Mouse (Mus musculus) embryo, embryonic 9.5 days (tissue): Measurements from ENCODE around the gene Nell2.

ENCODE experiments used
- DNase-seq: peaks from one replicate; pipeline ENCODE4 v3.0.0-alpha.2; 2017; ENCODE audit errors: extremely low spot score

Nell2 gene

GRCm38 (mm10) chr15:95476440-95476839, 51.9 kb downstream of the Nell2 start:
- DNase-seq = no peak

- no peak for DNase-seq
These were observed 54.4 kb downstream of the Nell2 start for GRCm38 (mm10) chr15:95473976-95474375.

GRCm38 (mm10) chr15:95467195-95467594, 61.2 kb downstream of the Nell2 start:
- DNase-seq = no peak

- DNase-seq = no peak
These were observed 68.3 kb downstream of the Nell2 start for GRCm38 (mm10) chr15:95460041-95460566.

- no peak for DNase-seq
These were observed 83.8 kb downstream of the Nell2 start for GRCm38 (mm10) chr15:95444586-95444985.

- DNase-seq = no peak
These were observed 90.6 kb downstream of the Nell2 start for GRCm38 (mm10) chr15:95437740-95438139.

- DNase-seq = no peak
These were observed 92.1 kb downstream of the Nell2 start for GRCm38 (mm10) chr15:95436261-95436660.

GRCm38 (mm10) chr15:95431156-95431799, 97.1 kb downstream of the Nell2 start:
- DNase-seq = no peak

- DNase-seq = no peak
These were observed 98.4 kb downstream of the Nell2 start for GRCm38 (mm10) chr15:95430000-95430399.

GRCm38 (mm10) chr15:95428003-95428663, 100.2 kb downstream of the Nell2 start:
- no peak for DNase-seq

GRCm38 (mm10) chr15:95425085-95425484, 103.3 kb downstream of the Nell2 start:
- DNase-seq = no peak

GRCm38 (mm10) chr15:95422226-95422950, 106.0 kb downstream of the Nell2 start:
- DNase-seq = no peak

GRCm38 (mm10) chr15:95418641-95419040, 109.7 kb downstream of the Nell2 start:
- no peak for DNase-seq

GRCm38 (mm10) chr15:95411949-95412741, 116.2 kb downstream of the Nell2 start:
- DNase-seq = no peak

GRCm38 (mm10) chr15:95410213-95410843, 118.0 kb downstream of the Nell2 start:
- DNase-seq = no peak

GRCm38 (mm10) chr15:95390347-95390746, 138.0 kb downstream of the Nell2 start:
- DNase-seq = no peak

- DNase-seq = no peak
These were observed 139.4 kb downstream of the Nell2 start for GRCm38 (mm10) chr15:95388950-95389349.

GRCm38 (mm10) chr15:95380859-95381258, 147.5 kb downstream of the Nell2 start:
- no peak for DNase-seq

GRCm38 (mm10) chr15:95370720-95371395, 157.5 kb downstream of the Nell2 start:
- DNase-seq = no peak

- no peak for DNase-seq
These were observed 160.2 kb downstream of the Nell2 start for GRCm38 (mm10) chr15:95368185-95368584.

GRCm38 (mm10) chr15:95366506-95366905, 161.9 kb downstream of the Nell2 start:
- DNase-seq = no peak
